Mouse (Mus musculus) C2C12 (cell line): Measurements from ENCODE around the gene Ubfd1. TPM values are rescaled to one million over a fixed set of nuclear protein-coding genes. Genes with fewer than 3 reads are reported as not detected.
"Not testable (repeated sequence)": the region's sequence is repeated elsewhere in the genome, so short reads cannot be mapped to it uniquely, and the experiment has no call there.

Experiments used
- H3K27me3 ChIP-seq: one replicate; pipeline ENCODE4 v1.6.1; 2011; ENCODE audit not compliant: control insufficient read depth, insufficient read depth, insufficient read length
- H3K36me3 ChIP-seq: one replicate; pipeline ENCODE4 v1.6.1; 2011; ENCODE audit not compliant: control insufficient read depth, insufficient read depth
- H3K4me3 ChIP-seq: one replicate; pipeline ENCODE4 v1.5.1; 2011; ENCODE audit warnings: mild to moderate bottlenecking, control low read depth; ENCODE audit not compliant: poor library complexity, insufficient read depth, severe bottlenecking
- H3K79me2 ChIP-seq: one replicate; pipeline ENCODE4 v1.6.1; 2011; ENCODE audit not compliant: control insufficient read depth, insufficient read depth
- H3K79me3 ChIP-seq: one replicate; pipeline ENCODE4 v1.6.1; 2011; ENCODE audit warnings: low read depth, control low read depth
- H3ac ChIP-seq: one replicate; pipeline ENCODE3; 2011; ENCODE audit warnings: low read depth; ENCODE audit not compliant: control insufficient read depth, insufficient read length
- CEBPB ChIP-seq: IDR thresholded peaks from one replicate; pipeline ENCODE4 v1.6.1; 2011; ENCODE audit warnings: low read depth, mild to moderate bottlenecking, control low read depth, moderate library complexity
- CTCF ChIP-seq: IDR thresholded peaks from one replicate; pipeline ENCODE4 v1.5.1; 2011; ENCODE audit not compliant: control insufficient read depth, insufficient read depth, insufficient read length
- FOSL1 ChIP-seq: IDR thresholded peaks from one replicate; pipeline ENCODE4 v1.8.0; 2011; ENCODE audit warnings: mild to moderate bottlenecking, low read length; ENCODE audit not compliant: poor library complexity, insufficient read depth, severe bottlenecking
- MAX ChIP-seq: IDR thresholded peaks from one replicate; pipeline ENCODE4 v1.6.1; 2011; ENCODE audit warnings: mild to moderate bottlenecking, control low read depth
- MYOD1 ChIP-seq: IDR thresholded peaks from one replicate; pipeline ENCODE4 v1.6.1; 2011; ENCODE audit warnings: low read depth; ENCODE audit not compliant: control insufficient read depth, insufficient read length
- MYOG ChIP-seq: IDR thresholded peaks from one replicate; pipeline ENCODE4 v1.6.1; 2011; ENCODE audit not compliant: control insufficient read depth, insufficient read length; ENCODE audit errors: extremely low read depth
- USF1 ChIP-seq: IDR thresholded peaks from one replicate; pipeline ENCODE4 v1.6.1; 2011; ENCODE audit warnings: low read depth, mild to moderate bottlenecking, control low read depth, moderate library complexity
- polyA plus RNA-seq: library from polyadenylated mRNA; unstranded; fragments of >200 nt; fragmentation: generic; extraction: Trizol; gene quantifications from one replicate; pipeline ENCODE4 v1.2.1, GENCODE M21; 2012; ENCODE audit warnings: missing spikeins

The Ubfd1 gene
- polyA plus RNA-seq, 1 experiment: 28.4 TPM

- Histone ChIP-seq H3K79me3 (peaks cover 33% of the 10 kb centered on the region), H3K4me3 (no peak overlapping the region), H3K27me3 (no peaks in the 10 kb centered on the region), H3ac (no peak overlapping the region), H3K36me3 (peaks cover 82% of the 10 kb centered on the region), H3K79me2 (peaks cover 41% of the 10 kb centered on the region)
- no peak for TF ChIP-seq MAX
- TF ChIP-seq CTCF: no peak
- no peak for TF ChIP-seq USF1
- no peak for TF ChIP-seq FOSL1
- no peak for TF ChIP-seq MYOG
- TF ChIP-seq CEBPB: no peak
- no peak for TF ChIP-seq MYOD1
Measured at GRCm38 (mm10) chr7:122094564-122095330, 27.8 kb downstream of the Ubfd1 start.

- Histone ChIP-seq H3K36me3 (peaks cover 53% of the 10 kb centered on the region), H3K79me2 (peaks cover 59% of the 10 kb centered on the region), H3ac (no peak overlapping the region), H3K79me3 (peaks cover 46% of the 10 kb centered on the region), H3K27me3 (no peaks in the 10 kb centered on the region), H3K4me3 (no peak overlapping the region)
- TF ChIP-seq MYOD1 (no peak), MYOG (no peak), CEBPB (no peak), MAX (no peak), USF1 (no peak), CTCF (no peak), FOSL1 (no peak)
Measured at GRCm38 (mm10) chr7:122098009-122098408, 31.0 kb downstream of the Ubfd1 start.

DNA sequence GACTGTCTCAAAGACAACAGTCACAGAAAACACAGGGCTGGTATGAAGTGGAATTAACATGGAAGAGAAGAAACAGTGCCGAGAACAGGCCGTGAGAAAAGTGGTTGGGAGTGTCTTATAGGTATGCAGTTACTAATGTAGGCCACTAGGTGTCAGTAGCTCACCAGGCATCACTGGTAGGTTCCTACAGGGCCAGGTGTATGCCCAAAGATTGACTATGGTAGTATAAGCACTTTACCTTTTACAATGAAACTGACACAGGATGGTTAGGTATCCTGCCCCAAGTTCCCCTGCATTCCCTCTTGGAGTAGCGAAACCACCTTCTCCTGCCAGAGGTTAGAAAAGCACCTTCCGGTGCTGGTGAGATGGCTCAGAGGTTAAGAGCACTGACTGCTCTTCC, 32.2 kb downstream of the Ubfd1 start:
- Histone ChIP-seq H3K79me2 (peaks cover 56% of the 10 kb centered on the region), H3ac (no peak overlapping the region), H3K27me3 (no peaks in the 10 kb centered on the region), H3K4me3 (no peak overlapping the region), H3K79me3 (peaks cover 43% of the 10 kb centered on the region), H3K36me3 (peaks cover 45% of the 10 kb centered on the region)
- TF ChIP-seq CTCF: peak; percentile 33
- TF ChIP-seq MAX: no peak
- no peak for TF ChIP-seq CEBPB
- TF ChIP-seq MYOD1: no peak
- TF ChIP-seq USF1: no peak
- TF ChIP-seq MYOG: no peak
- no peak for TF ChIP-seq FOSL1

DNA sequence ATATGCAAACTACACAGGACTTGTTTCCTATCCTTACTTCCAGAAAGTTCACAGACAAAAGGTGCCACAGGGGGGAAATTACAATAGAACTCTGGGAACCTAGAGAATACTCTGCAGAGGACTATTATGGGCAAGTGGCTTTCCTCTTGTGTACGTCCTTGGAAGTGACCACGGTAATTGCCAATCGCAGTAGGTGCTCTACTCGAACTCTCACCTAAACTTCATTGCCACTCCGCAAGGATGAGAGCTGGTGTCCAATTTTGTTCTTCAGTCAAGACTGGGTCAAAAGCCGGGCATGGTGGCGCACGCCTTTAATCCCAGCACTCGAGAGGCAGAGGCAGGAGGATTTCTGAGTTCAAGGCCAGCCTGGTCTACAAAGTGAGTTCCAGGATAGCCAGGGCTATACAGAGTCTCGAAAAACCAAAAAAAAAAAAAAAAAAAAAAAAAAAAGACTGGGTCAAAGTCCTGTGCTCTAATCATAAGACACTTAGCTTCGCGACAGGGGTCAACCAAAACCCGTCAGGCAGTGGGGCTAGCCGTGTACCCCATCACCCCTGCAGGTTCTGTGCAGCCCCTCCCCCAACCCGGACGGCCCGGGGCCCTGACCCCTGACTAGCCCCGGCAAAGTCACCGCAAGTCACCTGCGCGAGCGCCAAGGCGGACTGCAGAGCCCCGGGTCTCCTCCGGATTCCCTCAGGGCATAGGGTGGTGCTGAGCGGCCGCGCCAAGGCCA, 34.2 kb downstream of the Ubfd1 start:
- Histone ChIP-seq H3ac (peak overlapping the region; percentile 80), H3K4me3 (peak overlapping the region; percentile 68), H3K36me3 (peaks cover 27% of the 10 kb centered on the region), H3K79me2 (peaks cover 48% of the 10 kb centered on the region), H3K79me3 (peaks cover 38% of the 10 kb centered on the region)
- not testable (repeated sequence) for H3K27me3 ChIP-seq

DNA sequence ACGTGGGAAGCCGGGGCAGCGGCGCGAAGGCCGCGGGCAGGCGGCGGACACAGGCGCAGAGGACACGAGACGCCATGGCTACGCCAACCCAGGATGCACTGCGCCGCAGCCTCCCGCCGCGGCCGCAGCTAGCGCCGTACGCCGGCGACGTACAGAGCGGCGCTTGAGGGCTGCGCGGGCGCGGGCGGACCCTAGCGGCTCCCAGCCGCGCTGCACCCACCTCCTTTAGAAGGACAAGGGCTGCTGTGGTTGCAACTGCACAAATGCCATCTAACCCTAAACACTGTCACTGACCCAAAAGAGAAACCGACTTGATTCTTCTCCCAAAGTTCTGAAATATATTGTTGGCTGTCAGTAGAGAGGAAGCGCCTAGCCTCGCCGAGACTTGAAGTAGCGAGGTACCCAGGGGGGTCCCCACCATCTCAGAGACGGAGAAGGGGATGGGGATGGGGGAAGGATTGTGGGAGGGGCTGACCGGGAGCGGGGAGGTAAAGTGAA, 34.8 kb downstream of the Ubfd1 start, which contains the start of gene Ndufab1:
Ndufab1 (minus strand) TSS at position 140 of the 498 bp plus-strand sequence.
- no peaks in the 10 kb centered on the region for H3K27me3 ChIP-seq
- peak within 1 kb of the TSS; percentile 68 for H3K4me3 ChIP-seq
- peak within 1 kb of the TSS; percentile 80 for H3ac ChIP-seq
- H3K79me2 ChIP-seq: peaks cover 48% of the 10 kb centered on the region
- peaks cover 21% of the 10 kb centered on the region for H3K36me3 ChIP-seq
- TF ChIP-seq CTCF: peak; percentile 95
- TF ChIP-seq USF1: no peak
- peaks cover 38% of the 10 kb centered on the region for H3K79me3 ChIP-seq

- Histone ChIP-seq H3K4me3 (no peak overlapping the region), H3K79me2 (no peaks in the 10 kb centered on the region), H3ac (no peak overlapping the region), H3K79me3 (no peaks in the 10 kb centered on the region), H3K27me3 (no peaks in the 10 kb centered on the region), H3K36me3 (peaks cover 26% of the 10 kb centered on the region)
- TF ChIP-seq USF1 (no peak), FOSL1 (no peak), CTCF (no peak), MYOD1 (no peak), MAX (no peak), CEBPB (no peak), MYOG (no peak)
Measured at GRCm38 (mm10) chr7:122108206-122108605, 41.2 kb downstream of the Ubfd1 start.
